Mouse (Mus musculus) gastrocnemius, postnatal 25 days (tissue): Measurements from ENCODE around the gene Ubap2l. TPM values are rescaled to one million over a fixed set of nuclear protein-coding genes. Genes with fewer than 3 reads are reported as not detected.

ENCODE experiments used
- DNase-seq: peaks from one replicate; pipeline ENCODE4 v3.0.0; 2022
- microRNA-seq, 2 experiments: library from miRNA; unstranded; fragments of <30 nt; microRNA quantifications; one replicate each; pipeline ENCODE4 v1.2.0; 2021; ENCODE audit warnings: borderline replicate concordance in 2 of 2
- total RNA-seq, 2 experiments: library from RNA; stranded (reverse); gene quantifications; 1 replicate in 1 of 2; 2 replicates in 1 of 2; pipeline ENCODE4 v1.2.3; 2021

Ubap2l gene
- total RNA-seq, 2 experiments from 2014 or later, result 79.1 to 79.3 TPM

DNA sequence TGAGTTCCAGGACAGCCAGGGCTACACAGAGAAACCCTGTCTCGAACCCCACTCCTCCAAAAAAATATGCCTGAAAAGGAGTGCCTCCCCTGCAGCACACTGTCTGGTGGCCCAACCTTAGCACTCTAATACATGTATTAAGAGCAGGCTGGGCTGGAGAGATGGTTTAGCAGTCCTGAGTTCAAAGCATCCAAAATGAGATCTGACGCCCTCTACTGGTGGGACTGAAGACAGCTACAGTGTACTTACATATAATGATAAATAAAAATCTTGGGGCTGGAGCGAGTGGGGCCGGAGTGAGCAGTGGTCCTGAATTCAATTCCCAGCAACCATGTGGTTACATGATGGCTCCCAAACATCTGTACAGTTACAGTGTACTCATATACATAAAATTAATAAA, 85.5 kb downstream of the Ubap2l start:
- no peak for DNase-seq

- DNase-seq, result no peak
These were observed 86.5 kb downstream of the Ubap2l start for GRCm38 (mm10) chr3:89965972-89966371.

GRCm38 (mm10) chr3:89965557-89965956, 86.9 kb downstream of the Ubap2l start:
- no peak for DNase-seq

- peak; percentile 37 for DNase-seq
These were observed 88.3 kb downstream of the Ubap2l start for GRCm38 (mm10) chr3:89963926-89964739.

DNA sequence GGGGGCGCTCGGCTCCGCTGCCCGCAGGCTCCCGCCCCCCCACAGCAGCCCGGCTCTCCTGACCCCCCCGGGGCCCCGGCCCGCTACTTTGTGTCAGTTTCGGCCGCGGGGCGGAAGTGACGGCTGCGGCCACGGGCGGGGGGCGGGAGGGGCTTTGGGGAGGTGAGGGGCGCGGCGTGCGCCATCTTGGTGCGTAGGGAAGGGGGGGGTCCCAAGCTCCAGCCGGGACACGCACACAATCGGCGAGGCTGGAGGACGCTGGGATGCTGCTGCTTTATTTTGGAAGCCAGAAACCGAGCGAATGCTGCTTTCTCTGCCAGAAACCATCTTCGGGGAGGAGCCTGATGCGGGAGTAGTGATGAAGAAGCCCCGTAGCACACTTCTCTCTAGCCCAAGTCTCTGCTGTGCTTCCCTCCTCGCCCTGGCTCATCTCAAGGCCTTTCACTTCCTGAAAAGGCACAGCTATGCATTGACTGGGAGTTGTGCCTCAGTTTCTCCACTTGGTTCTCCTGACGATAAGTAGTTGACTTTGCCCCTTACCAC, 89.1 kb downstream of the Ubap2l start, which contains the start of gene Atp8b2:
Gene Atp8b2, minus strand, starts transcription at position 288 of the 543 bp plus-strand sequence.
- peak; percentile 69 for DNase-seq

- DNase-seq, result no peak
These were observed 89.6 kb downstream of the Ubap2l start for GRCm38 (mm10) chr3:89962751-89963220.

- peak; percentile 49 for DNase-seq
These were observed 90.2 kb downstream of the Ubap2l start for GRCm38 (mm10) chr3:89962059-89962750.

DNA sequence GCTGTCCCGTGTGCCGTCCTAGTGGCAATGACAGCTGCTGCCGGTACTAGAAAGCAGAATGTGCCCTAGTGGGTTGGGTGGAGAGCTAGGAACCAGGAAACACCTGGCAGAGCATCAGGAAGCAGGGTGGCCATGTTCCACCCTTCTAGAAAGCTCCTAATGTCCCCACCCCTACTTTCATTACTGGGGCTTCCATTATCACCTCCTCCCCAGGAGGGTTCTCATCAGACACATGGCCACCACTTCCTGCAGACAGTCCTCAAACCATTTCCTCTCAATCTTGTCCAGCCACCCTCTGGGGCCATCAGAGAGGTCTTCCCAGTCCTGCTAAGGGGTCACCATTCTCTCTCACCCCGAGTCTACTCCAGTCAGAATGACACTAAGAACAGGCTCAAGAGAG, 91.0 kb downstream of the Ubap2l start:
- no peak for DNase-seq

- DNase-seq, result peak; percentile 94
These were observed 92.0 kb downstream of the Ubap2l start for GRCm38 (mm10) chr3:89960469-89960868.

DNA sequence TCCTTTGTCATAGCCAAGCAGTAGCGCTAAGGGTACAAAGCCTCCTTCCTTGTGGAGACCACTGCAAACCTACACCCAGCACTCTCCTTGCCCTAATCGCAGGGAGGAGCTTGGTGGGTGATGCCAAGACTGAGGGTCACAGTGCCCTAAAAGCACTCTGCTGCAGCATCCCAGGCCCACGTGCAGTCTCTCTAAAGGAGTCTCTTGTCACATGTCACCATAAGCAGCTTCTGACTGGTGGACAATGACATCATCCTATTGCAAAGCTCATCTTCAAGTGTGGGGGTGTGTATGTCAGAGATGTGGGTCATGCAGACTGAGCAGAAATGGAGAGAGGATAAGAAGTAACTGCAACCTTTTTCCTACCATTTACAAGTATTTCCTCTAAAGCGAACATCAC, 93.0 kb downstream of the Ubap2l start:
- DNase-seq, result no peak

DNA sequence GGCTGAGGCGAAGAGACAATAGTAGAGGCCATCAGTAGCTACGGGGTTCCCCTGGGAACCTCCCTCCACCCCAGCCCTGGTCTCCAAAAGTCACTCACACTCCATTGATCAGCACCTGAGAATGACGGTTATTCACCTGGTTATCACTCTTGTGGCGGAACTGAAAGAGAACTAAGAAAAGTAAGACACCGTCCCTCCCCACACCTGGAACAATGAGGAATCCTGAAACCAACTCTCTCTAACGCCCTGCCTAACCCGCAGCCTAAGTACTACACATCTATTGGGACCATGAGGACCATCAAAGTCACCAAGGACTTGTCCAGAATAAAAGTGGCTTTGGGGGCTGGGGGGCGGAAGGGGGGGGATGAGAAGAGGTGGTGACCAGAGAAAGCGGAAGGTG, 94.5 kb downstream of the Ubap2l start:
- DNase-seq, result no peak

GRCm38 (mm10) chr3:89956177-89956971, 96.1 kb downstream of the Ubap2l start:
- DNase-seq, result no peak

- DNase-seq, result peak; percentile 45
These were observed 99.0 kb downstream of the Ubap2l start for GRCm38 (mm10) chr3:89953420-89953819.

Small RNAs within 50 kb of the gene (microRNA-seq; reads per million reads assigned to microRNA genes)
- gene Mir190b, result 36.1 to 62.5 reads per million in 2 experiments
- gene Mir7669, result 0.53 to 2.9 reads per million in 2 experiments

Other genes with a start within 250 kb of the Ubap2l start
- 1 to 10 TPM; 4.2 to 5.0 TPM for gene She, start 221.3 kb downstream of the Ubap2l start, total RNA-seq
- 1 to 10 TPM; 3.1 to 4.2 TPM for gene Il6ra, start 139.4 kb downstream of the Ubap2l start, total RNA-seq
- gene Atp8b2, start 89.1 kb downstream of the Ubap2l start, total RNA-seq, result 10 to 100 TPM; 14.1 to 15.1 TPM
- 10 to 100 TPM; 44.7 to 54.8 TPM for gene Hax1, start 53.8 kb downstream of the Ubap2l start, total RNA-seq
- gene 4933434E20Rik, start 992 bp downstream of the Ubap2l start, total RNA-seq, result 10 to 100 TPM; 84.1 to 84.9 TPM
- 100 to 1,000 TPM; 133 to 716 TPM for gene Tpm3, start 20.0 kb upstream of the Ubap2l start, total RNA-seq
- gene Nup210l, start 51.5 kb upstream of the Ubap2l start, total RNA-seq, result under 1 TPM; 0.05 to 0.08 TPM
- gene Rps27, start 161.0 kb upstream of the Ubap2l start, total RNA-seq, result 100 to 1,000 TPM; 823 to 860 TPM
- gene Rab13, start 161.1 kb upstream of the Ubap2l start, total RNA-seq, result 1 to 10 TPM; 7.1 to 8.8 TPM
- 10 to 100 TPM; 54.3 to 56.9 TPM for gene Jtb, start 179.0 kb upstream of the Ubap2l start, total RNA-seq
- gene Creb3l4, start 190.9 kb upstream of the Ubap2l start, total RNA-seq, result under 1 TPM in 1 of 2 experiments, not detected in 1; 0.35 TPM
- gene Slc39a1, start 195.5 kb upstream of the Ubap2l start, total RNA-seq, result 10 to 100 TPM; 49.6 to 54.7 TPM
- gene Crtc2, start 201.5 kb upstream of the Ubap2l start, total RNA-seq, result 10 to 100 TPM; 13.9 to 16.9 TPM
- gene Dennd4b, start 212.6 kb upstream of the Ubap2l start, total RNA-seq, result 10 to 100 TPM; 71.3 to 76.9 TPM
- gene Gatad2b, start 240.6 kb upstream of the Ubap2l start, total RNA-seq, result 10 to 100 TPM; 37.2 to 40.0 TPM